Mouse (Mus musculus) thymus, adult 2 months (tissue): ENCODE measurements around the gene Arhgef7. TPM values are rescaled to one million over a fixed set of nuclear protein-coding genes. Genes with fewer than 3 reads are reported as not detected.

Experiments used
- DNase-seq: peaks from one replicate; pipeline ENCODE4 v3.0.0; 2021
- H3K27ac ChIP-seq: fragments of 200-500 bp; 2 replicates; pipeline ENCODE4 v1.5.1; 2012; ENCODE audit warnings: low read length, control low read depth; ENCODE audit not compliant: control insufficient read depth, insufficient read depth
- H3K27me3 ChIP-seq: fragments of 200-500 bp; 2 replicates; pipeline ENCODE4 v1.6.1; 2012; ENCODE audit warnings: mild to moderate bottlenecking, low read length, moderate library complexity, mixed read lengths; ENCODE audit not compliant: control insufficient read depth, insufficient read depth
- H3K36me3 ChIP-seq: fragments of 200-500 bp; 2 replicates; pipeline ENCODE4 v1.6.1; 2012; ENCODE audit warnings: mild to moderate bottlenecking, low read length, moderate library complexity; ENCODE audit not compliant: control insufficient read depth, insufficient read depth
- H3K4me1 ChIP-seq: fragments of 200-500 bp; replicated peaks from 2 replicates; pipeline ENCODE4 v1.6.1; 2012; ENCODE audit warnings: low read length; ENCODE audit not compliant: control insufficient read depth, insufficient read depth
- H3K4me3 ChIP-seq: fragments of 200-500 bp; 2 replicates; pipeline ENCODE4 v1.5.1; 2012; ENCODE audit warnings: mild to moderate bottlenecking, low read length, control low read depth, moderate library complexity; ENCODE audit not compliant: control insufficient read depth, insufficient read depth
- CTCF ChIP-seq: fragments of 200-500 bp; IDR thresholded peaks from 2 replicates; pipeline ENCODE4 v1.5.1; 2012; ENCODE audit warnings: mild to moderate bottlenecking, control low read depth, low read length, moderate library complexity, borderline replicate concordance; ENCODE audit not compliant: control insufficient read depth, poor library complexity, insufficient read depth; ENCODE audit errors: extremely low read depth
- POLR2A ChIP-seq: fragments of 200-500 bp; IDR thresholded peaks from 2 replicates; pipeline ENCODE4 v1.6.1; 2012; ENCODE audit warnings: mild to moderate bottlenecking, low read length, control low read depth, moderate library complexity; ENCODE audit not compliant: control insufficient read depth, poor library complexity, insufficient read depth; ENCODE audit errors: extremely low read depth
- WGBS: fragments of 180-500 bp; shearing (Covaris S2); methylation state at CpG from one replicate; pipeline ENCODE4 v1.1.7; 2018; 5-methylcytosine and 5-hydroxymethylcytosine counted together
- polyA plus RNA-seq: library from polyadenylated mRNA; depleted of rRNA; stranded (reverse); fragments of >200 nt; gene quantifications from 2 replicates; pipeline ENCODE4 v1.2.3, GENCODE M21; 2012

The Arhgef7 gene
- polyA plus RNA-seq, 1 experiment: 36.1 TPM

GRCm38 (mm10) chr8:11758482-11759281 lies 31.2 kb downstream of the Arhgef7 start:
- 1% methylated on average over 45 of the region's 53 CpGs for WGBS
- H3K27ac ChIP-seq: no peak overlapping the region

GRCm38 (mm10) chr8:11761551-11761950 lies 34.0 kb downstream of the Arhgef7 start:
- no peak for DNase-seq
- no peaks in the 10 kb centered on the region for H3K36me3 ChIP-seq
- H3K27me3 ChIP-seq: no peaks in the 10 kb centered on the region
- peaks cover 9% of the 10 kb centered on the region for H3K4me1 ChIP-seq
- H3K27ac ChIP-seq: no peak overlapping the region
- no peak for TF ChIP-seq CTCF
- TF ChIP-seq POLR2A: no peak
- WGBS: 96% methylated on average over 6 of the region's 6 CpGs
- no peak overlapping the region for H3K4me3 ChIP-seq

More at GRCm38 (mm10) chr8:11758482-11759281, 31.2 kb downstream of the Arhgef7 start:
- Histone ChIP-seq H3K27me3 (no peaks in the 10 kb centered on the region), H3K4me3 (peak overlapping the region; percentile 65), H3K4me1 (peaks cover 9% of the 10 kb centered on the region), H3K36me3 (no peaks in the 10 kb centered on the region)
- TF ChIP-seq POLR2A (no peak), CTCF (no peak)
- DNase-seq: no peak

GRCm38 (mm10) chr8:11762048-11762447 lies 34.5 kb downstream of the Arhgef7 start:
- H3K36me3 ChIP-seq: no peaks in the 10 kb centered on the region
- no peak for DNase-seq
- no peak for TF ChIP-seq CTCF
- no peak for TF ChIP-seq POLR2A
- no peak overlapping the region for H3K4me3 ChIP-seq
- H3K4me1 ChIP-seq: peaks cover 9% of the 10 kb centered on the region
- H3K27me3 ChIP-seq: no peaks in the 10 kb centered on the region
- 92% methylated on average over 5 of the region's 5 CpGs for WGBS
- no peak overlapping the region for H3K27ac ChIP-seq

GRCm38 (mm10) chr8:11762821-11763220 lies 35.3 kb downstream of the Arhgef7 start:
- WGBS: 96% methylated on average over 7 of the region's 7 CpGs
- no peak for TF ChIP-seq POLR2A
- no peaks in the 10 kb centered on the region for H3K36me3 ChIP-seq
- H3K27ac ChIP-seq: no peak overlapping the region
- peaks cover 6% of the 10 kb centered on the region for H3K4me1 ChIP-seq
- no peak for DNase-seq
- H3K4me3 ChIP-seq: no peak overlapping the region
- no peaks in the 10 kb centered on the region for H3K27me3 ChIP-seq

- Histone ChIP-seq H3K27me3 (no peaks in the 10 kb centered on the region), H3K4me3 (no peak overlapping the region), H3K4me1 (no peaks in the 10 kb centered on the region; the same call in 1 of the 2 replicates), H3K27ac (no peak overlapping the region), H3K36me3 (no peaks in the 10 kb centered on the region)
- TF ChIP-seq POLR2A: no peak
- no peak for TF ChIP-seq CTCF
- WGBS: 73% methylated on average over 5 of the region's 5 CpGs
- no peak for DNase-seq
Measured at GRCm38 (mm10) chr8:11767213-11767840, 39.8 kb downstream of the Arhgef7 start.

- no peaks in the 10 kb centered on the region for H3K27me3 ChIP-seq
- no peak for DNase-seq
- TF ChIP-seq CTCF: no peak
- TF ChIP-seq POLR2A: no peak
- no peak overlapping the region for H3K4me3 ChIP-seq
- 95% methylated on average over 6 of the region's 6 CpGs for WGBS
- H3K27ac ChIP-seq: no peak overlapping the region
- no peaks in the 10 kb centered on the region for H3K36me3 ChIP-seq
- H3K4me1 ChIP-seq: peaks cover under 1% of the 10 kb centered on the region
Measured at GRCm38 (mm10) chr8:11770001-11770400, 42.5 kb downstream of the Arhgef7 start.
